Comparison of ENCODE assay signal across 13 mouse cellular contexts in genomic region chr2:180234353-180234752, GRCm38 (mm10). TPM values are rescaled to one million over a fixed set of nuclear protein-coding genes. Genes with fewer than 3 reads are reported as not detected.
DNase-seq lines count a peak whose midpoint lies in the region; ATAC-seq lines count a peak whose summit lies in the region.
"Had no signal": no experiment of that assay in that cellular context is flagged by ENCODE, and none has a peak within 500 bp of the region (broad histone marks: within the 10 kb centered on the region; RNA-seq: fewer than 3 reads in every experiment).

No protein-coding gene starts in this region.

- no peaks in the 10 kb centered on the region for H3K9me3 ChIP-seq in heart, embryonic 16.5 days (replicated peaks; ENCODE audit: control insufficient read depth, low read length)
- H3K9me3 ChIP-seq in limb, embryonic 10.5 days (replicated peaks): no peaks in the 10 kb centered on the region
- H3K9me3 ChIP-seq: hindbrain, embryonic 12.5 days had no signal

- peaks cover 33% of the 10 kb centered on the region for H3K4me1 ChIP-seq in heart, embryonic 16.5 days (ENCODE audit: control insufficient read depth, insufficient read depth, low read length)
- peaks cover 26% of the 10 kb centered on the region for H3K4me1 ChIP-seq in limb, embryonic 10.5 days

- peak overlapping the region; percentile 91 for H3K27ac ChIP-seq in heart, embryonic 16.5 days (ENCODE audit: low read length)
- H3K27ac ChIP-seq in limb, embryonic 10.5 days: peak overlapping the region; percentile 73; the same call in 1 of the 2 replicates
- H3K27ac ChIP-seq: hindbrain, embryonic 12.5 days had no signal

- ATAC-seq in heart, embryonic 16.5 days (replicated peaks; ENCODE audit: extremely low read depth, insufficient read depth, low FRiP score): no peak

- H3K9ac ChIP-seq in heart, embryonic 16.5 days (ENCODE audit: low read length): no peak overlapping the region
- H3K9ac ChIP-seq: hindbrain, embryonic 12.5 days had no signal

- intact Hi-C loops in heart, postnatal 14 days (cut with DNase I): no loop called here
- intact Hi-C loops in left cerebral cortex, postnatal 4 days (cut with DNase I): no loop called here

- DNase-seq in heart, postnatal 14 days: no peak
- peak; percentile 40 for DNase-seq in lung, postnatal 10 days
- no peak for DNase-seq in lung, adult 18-20 months
- DNase-seq in limb, embryonic 10.5 days (ENCODE audit: low spot score): no peak
- no peak for DNase-seq in left cerebral cortex, postnatal 4 days
- DNase-seq in frontal cortex, postnatal 25 days (ENCODE audit: low spot score in 2 of 2): no peak
- no peak for DNase-seq in cerebellum, postnatal 10 days
- DNase-seq: cerebellum, adult 18-20 months; kidney, postnatal 36 days; thymus, postnatal 36 days had no signal

- H3K27me3 ChIP-seq in heart, embryonic 16.5 days (ENCODE audit: control insufficient read depth, insufficient read depth, low read length): no peaks in the 10 kb centered on the region
- H3K27me3 ChIP-seq in limb, embryonic 10.5 days (ENCODE audit: low read depth, poor library complexity, severe bottlenecking): no peaks in the 10 kb centered on the region
- H3K27me3 ChIP-seq: hindbrain, embryonic 12.5 days had no signal

- no peak overlapping the region; the same call in 1 of the 2 replicates for H3K4me2 ChIP-seq in heart, embryonic 16.5 days (ENCODE audit: low read depth, low read length)
- H3K4me2 ChIP-seq: hindbrain, embryonic 12.5 days had no signal

- H3K4me3 ChIP-seq in heart, embryonic 16.5 days (ENCODE audit: low read length): no peak overlapping the region
- H3K4me3 ChIP-seq in limb, embryonic 10.5 days: no peak overlapping the region
- H3K4me3 ChIP-seq: hindbrain, embryonic 12.5 days had no signal

- 72% methylated on average over 8 of the region's 8 CpGs for WGBS in heart, embryonic 16.5 days
- 94% methylated on average over 8 of the region's 8 CpGs for WGBS in limb, embryonic 10.5 days

- H3K36me3 ChIP-seq in heart, embryonic 16.5 days (ENCODE audit: control insufficient read depth, insufficient read depth): no peaks in the 10 kb centered on the region
- no peaks in the 10 kb centered on the region for H3K36me3 ChIP-seq in limb, embryonic 10.5 days
- H3K36me3 ChIP-seq: hindbrain, embryonic 12.5 days had no signal

RNA-seq across cellular contexts. Expression of gene Lama5, which starts 8.7 kb away (rescaled TPM):
- 17.7 and 32.1 TPM in 2 replicates for polyA plus RNA-seq in heart, embryonic 16.5 days (2015; fragmentation: Nextera tagmentation; extraction: Ambion mirVana)
- total RNA-seq in heart, postnatal 14 days (2021): 10 to 100 TPM; 43.1 to 63.7 TPM
- 18.1 and 18.2 TPM in 2 replicates for polyA plus RNA-seq in limb, embryonic 10.5 days (2016; fragmentation: Nextera tagmentation; extraction: Ambion mirVana)
- total RNA-seq in left cerebral cortex, postnatal 4 days (2021): 1 to 10 TPM; 6.3 to 6.5 TPM

RNA-seq across cellular contexts. Expression of gene Rps21, which starts 22.8 kb away (rescaled TPM):
- polyA plus RNA-seq in heart, embryonic 16.5 days (2015; fragmentation: Nextera tagmentation; extraction: Ambion mirVana): 208 and 247 TPM in 2 replicates
- total RNA-seq in heart, postnatal 14 days (2021): 100 to 1,000 TPM; 460 to 507 TPM
- 530 and 637 TPM in 2 replicates for polyA plus RNA-seq in limb, embryonic 10.5 days (2016; fragmentation: Nextera tagmentation; extraction: Ambion mirVana)
- total RNA-seq in left cerebral cortex, postnatal 4 days (2021): 100 to 1,000 TPM; 616 to 687 TPM

RNA-seq across cellular contexts. Expression of gene Cables2, which starts 38.9 kb away (rescaled TPM):
- polyA plus RNA-seq in heart, embryonic 16.5 days (2015; fragmentation: Nextera tagmentation; extraction: Ambion mirVana): 6.1 and 9.9 TPM in 2 replicates
- 10 to 100 TPM; 14.3 to 14.6 TPM for total RNA-seq in heart, postnatal 14 days (2021)
- 14.6 and 16.4 TPM in 2 replicates for polyA plus RNA-seq in limb, embryonic 10.5 days (2016; fragmentation: Nextera tagmentation; extraction: Ambion mirVana)
- 10 to 100 TPM; 47.2 to 48.6 TPM for total RNA-seq in left cerebral cortex, postnatal 4 days (2021)

RNA-seq across cellular contexts. Expression of gene Rbbp8nl, which starts 55.3 kb away (rescaled TPM):
- 0.05 and 0.22 TPM in 2 replicates for polyA plus RNA-seq in heart, embryonic 16.5 days (2015; fragmentation: Nextera tagmentation; extraction: Ambion mirVana)
- not detected for total RNA-seq in heart, postnatal 14 days (2021)
- 0.50 and 0.78 TPM in 2 replicates for polyA plus RNA-seq in limb, embryonic 10.5 days (2016; fragmentation: Nextera tagmentation; extraction: Ambion mirVana)
- not detected for total RNA-seq in left cerebral cortex, postnatal 4 days (2021)
- total RNA-seq: adrenal gland, postnatal 4 days had no signal

Comparison
In these comparisons a context has a peak if more than half of its experiments do, and no peak if none do; other contexts are left out.
1. RNA of gene Lama5, which starts 8.7 kb away (total RNA-seq): 43.1 to 63.7 TPM in heart, postnatal 14 days; 6.3 to 6.5 TPM in left cerebral cortex, postnatal 4 days; every median in the first group is over 4 times any median in the second.